Mouse (Mus musculus): ENCODE data around the gene Hpf1. TPM values are rescaled to one million over a fixed set of nuclear protein-coding genes. Genes with fewer than 3 reads are reported as not detected.

Gene Hpf1
- total RNA-seq, 2 experiments from 2014 or later, result 50.5 to 58.5 TPM

DNA sequence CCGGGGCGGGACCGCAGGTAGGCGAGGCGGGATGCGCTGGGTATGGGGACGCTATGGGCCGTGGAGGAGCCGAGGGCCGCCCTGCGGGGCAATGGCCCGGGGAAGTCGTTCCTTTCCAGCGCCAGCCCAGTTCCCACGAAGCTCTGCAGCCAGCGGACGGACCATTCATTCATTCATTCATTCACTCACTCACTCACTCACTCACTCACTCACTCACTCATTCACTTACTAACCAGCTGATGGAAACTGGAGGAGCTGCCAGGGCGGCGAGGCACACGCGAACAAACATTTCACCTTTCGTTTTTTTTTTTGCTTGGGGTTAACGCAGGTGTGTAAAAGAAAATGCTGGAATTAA, 279 bp downstream of the Hpf1 start:
- intact Hi-C loops (cut with DNase I), result no loop called here
- no peak for DNase-seq

DNA sequence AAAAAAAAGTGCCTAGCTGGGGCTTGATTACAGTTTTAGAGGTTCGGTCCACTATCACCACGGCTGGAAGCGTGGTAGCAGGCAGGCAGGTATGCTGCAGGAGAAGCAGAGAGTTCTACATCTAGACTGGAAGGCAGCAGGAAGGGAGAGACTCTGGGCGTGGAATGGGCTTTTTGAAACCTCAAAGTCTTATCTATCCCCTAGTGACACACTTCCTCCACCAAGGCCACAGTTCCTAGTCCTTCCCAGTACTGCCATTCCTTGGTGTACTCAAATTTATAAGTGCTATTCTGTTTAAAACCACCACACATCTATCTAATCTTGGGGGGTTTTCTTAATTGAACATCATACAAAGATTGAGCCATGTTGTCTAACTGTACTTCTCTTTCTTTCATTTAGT, 1.5 kb downstream of the Hpf1 start:
- DNase-seq, result no peak
- intact Hi-C loops (cut with DNase I), result no loop called here

DNA sequence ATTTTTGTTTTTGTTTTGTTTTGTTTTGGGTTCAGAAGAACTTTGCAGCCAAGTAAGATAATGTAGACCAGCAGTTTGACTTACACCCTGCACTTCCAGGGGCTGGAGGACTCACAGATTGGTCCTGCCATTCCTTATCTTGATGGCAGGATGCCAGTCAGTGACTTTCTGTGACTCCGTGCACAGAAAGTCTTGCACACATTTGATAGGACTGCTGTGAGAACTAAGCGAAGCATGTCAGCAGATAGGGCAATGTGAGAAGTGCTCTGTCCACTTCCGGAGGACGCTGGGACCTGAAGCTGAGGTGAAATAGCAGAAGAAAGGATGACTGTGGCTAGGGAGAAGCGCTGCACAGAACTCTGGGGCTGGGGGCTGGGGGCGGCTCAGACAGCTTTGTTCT, 5.7 kb downstream of the Hpf1 start:
- intact Hi-C loops (cut with DNase I), result no loop called here
- DNase-seq, result no peak

DNA sequence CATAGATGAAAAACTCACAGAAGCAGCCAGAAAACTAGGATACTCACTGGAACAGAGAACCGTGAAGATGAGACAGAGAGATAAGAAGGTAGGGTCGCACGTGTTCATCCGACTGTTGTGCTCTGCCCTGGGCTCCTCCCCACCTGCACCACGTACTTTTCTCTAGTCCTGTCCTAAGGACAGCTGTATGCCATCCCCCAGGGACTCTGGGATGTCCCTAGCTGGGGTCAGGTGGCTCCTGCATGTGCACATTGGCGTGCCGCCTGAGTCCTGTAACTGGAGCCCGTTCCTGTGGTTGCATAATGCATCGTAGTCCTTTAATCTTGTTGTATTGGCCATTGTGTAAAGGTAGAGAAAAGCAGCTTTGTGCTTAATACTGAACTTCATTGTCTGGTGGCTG, 9.9 kb downstream of the Hpf1 start:
- DNase-seq, result no peak

DNA sequence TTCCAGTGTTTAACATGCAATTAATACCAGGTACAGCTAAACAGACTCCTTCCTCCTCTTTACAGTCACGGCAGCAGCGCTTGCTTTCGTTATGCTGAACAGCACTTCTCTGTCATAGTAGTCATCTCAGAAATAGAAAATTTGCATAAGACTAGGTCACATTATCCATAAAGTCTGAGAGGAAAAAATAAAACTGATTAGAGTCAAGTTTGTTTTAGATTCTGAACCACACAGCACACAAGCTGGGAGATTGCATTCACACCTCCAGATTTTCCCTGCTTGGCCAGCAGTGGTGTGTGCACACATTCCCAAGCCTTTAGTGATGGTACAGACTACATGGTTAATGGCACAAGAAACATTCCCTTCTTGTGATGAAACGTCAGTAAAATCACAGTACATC, 21.9 kb downstream of the Hpf1 start:
- DNase-seq, result no peak
- intact Hi-C loops (cut with DNase I), result no loop called here

More for the DNA sequence above, 9.9 kb downstream of the Hpf1 start:
- intact Hi-C loops (cut with DNase I), result no loop called here

DNA sequence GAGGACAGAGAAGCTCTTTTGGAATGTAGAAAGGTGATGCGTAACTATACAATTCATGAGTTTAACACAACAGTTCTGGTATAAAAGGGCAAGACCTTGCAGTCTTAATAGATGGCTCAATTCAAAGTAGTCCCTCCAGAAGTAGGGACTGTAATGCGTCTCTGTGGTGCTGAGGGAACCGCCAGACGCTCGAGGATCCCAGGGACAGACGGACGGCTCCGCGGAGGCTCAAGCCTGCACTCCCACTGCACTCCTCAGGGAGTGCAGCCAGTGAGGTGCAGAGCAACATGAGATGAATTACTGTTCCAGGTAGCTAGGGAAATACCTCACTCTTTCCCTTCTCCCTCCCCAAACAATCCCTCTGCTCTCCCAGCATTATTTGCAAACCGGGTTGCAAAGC, 22.3 kb downstream of the Hpf1 start:
- DNase-seq, result no peak
- intact Hi-C loops (cut with DNase I), result no loop called here

DNA sequence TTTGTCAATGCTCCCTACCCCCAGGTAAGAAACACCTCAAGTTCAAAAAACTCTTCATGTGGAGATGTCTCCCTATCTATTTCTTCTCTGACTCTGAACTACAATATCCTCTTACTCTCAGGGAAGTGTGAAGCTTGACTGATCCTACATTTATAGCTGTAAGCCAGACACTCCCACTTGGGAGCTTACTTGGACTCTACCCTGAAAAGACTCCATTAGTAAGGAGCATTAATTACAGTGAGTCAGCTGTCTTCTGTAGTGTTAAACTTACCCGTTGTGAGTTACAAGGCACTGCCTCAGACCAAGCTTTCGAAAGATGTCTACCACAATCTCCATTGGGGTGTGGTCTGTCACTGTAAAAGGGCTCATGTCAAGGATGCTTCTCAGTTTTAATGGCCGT, 28.9 kb downstream of the Hpf1 start:
- intact Hi-C loops (cut with DNase I), result no loop called here
- no peak for DNase-seq

DNA sequence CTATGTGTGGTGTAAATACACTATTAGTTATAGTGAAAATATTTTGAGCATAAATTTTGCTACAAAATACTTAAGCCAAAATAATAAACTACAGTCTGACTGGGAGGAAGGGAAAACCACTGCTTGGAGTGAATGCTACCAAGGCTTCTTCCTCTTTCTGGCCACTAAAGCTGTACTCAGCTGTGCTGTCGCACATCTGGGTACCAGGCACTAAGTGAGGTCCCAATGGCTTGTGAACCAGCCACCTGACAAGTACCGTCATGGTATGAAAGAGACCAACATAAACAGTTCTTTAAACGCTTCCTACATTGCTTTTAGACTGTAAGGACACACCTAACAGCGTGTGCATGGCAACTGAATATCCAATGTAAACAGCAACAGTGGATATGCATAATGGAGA, 30.0 kb downstream of the Hpf1 start:
- intact Hi-C loops (cut with DNase I), result no loop called here
- DNase-seq, result no peak

DNA sequence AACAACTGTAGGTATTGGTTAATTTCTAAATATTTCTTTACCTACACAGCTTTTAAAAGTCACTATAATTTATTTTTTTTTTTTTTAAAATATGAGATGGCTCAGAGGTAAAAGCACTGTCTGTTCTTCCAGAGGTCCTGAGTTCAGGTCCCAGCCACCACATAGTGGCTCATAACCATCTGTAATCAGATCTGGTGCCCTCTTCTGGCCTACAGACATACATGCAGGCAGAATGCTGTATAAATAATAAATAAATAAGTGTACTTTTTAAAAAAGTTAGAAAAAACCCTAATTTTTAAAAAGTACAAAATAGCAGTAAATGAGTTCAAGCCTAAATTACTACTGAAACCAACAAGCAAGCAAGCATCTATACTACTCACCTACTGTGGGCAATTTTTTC, 43.4 kb downstream of the Hpf1 start:
- no peak for DNase-seq
- intact Hi-C loops (cut with DNase I), result no loop called here

DNA sequence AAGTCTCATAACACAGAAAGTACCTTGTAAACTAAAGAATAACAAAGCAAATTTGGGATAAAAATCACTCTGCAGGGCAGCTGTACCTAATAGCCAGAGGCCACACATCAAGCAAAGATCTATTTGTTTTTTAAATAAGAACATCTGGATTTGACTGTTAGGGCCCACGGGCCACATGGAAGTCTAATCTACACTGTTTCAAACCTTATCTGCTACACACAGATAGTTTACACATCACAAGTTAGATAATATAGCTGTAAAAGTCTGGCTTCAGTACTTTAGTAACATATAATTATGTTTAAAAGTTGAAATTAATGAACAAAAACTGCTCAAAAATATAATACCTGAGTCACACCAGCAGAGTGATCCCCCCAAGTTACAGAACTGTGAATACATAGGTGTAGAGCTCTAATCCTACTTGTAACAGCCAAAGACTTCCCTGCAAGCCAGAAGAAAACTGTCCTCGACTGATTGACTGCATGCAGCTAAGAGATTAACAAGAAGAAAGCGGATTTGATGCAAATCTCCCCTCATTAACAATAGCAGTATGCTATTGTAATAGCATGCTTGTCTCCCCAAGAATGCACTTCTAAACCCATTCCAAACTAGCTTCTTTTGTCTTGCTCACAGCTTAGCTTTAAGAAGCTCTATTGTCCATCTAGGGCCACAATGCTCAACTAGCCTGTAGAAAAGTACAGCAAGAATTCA, 48.7 kb downstream of the Hpf1 start:
- no peak for DNase-seq
- intact Hi-C loops (cut with DNase I), result no loop called here

DNA sequence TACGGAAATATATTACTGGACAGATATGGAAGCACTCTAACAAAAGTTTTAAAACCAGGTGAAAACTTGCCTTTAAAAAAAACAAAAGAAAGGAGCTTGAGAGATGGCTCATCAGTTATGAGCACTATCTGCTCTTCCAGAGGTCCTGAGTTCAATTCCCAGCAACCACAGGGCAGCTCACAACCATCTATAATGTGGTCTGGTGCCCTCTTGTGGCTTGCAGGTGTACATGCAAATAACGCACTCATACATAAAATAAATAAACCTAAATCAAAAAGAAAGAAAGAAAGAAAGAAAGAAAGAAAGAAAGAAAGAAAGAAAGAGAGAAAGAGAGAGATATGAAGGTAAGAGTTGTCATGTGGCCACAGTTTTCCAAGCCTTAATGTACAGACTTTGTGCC, 52.6 kb downstream of the Hpf1 start:
- DNase-seq, result no peak
- intact Hi-C loops (cut with DNase I), result no loop called here

DNA sequence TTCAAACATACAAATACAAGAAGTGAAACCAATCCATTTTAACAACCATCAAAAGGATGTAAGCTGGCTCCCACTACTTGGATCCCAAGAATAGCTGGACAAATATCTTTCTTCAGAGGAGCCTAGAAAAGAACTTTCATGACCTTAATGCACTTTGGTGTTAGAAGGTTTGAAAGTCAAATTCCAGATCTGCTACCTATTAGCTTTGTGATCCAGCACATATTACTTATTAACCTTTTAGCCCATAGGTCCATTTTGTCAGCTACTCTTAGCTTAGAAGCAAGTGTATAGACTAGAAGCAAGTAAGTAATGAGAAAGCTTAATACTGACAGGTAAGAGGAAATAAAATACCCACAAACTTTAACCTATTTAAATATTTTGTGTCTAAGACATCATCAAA, 57.3 kb downstream of the Hpf1 start:
- no peak for DNase-seq
- intact Hi-C loops (cut with DNase I), result no loop called here

DNA sequence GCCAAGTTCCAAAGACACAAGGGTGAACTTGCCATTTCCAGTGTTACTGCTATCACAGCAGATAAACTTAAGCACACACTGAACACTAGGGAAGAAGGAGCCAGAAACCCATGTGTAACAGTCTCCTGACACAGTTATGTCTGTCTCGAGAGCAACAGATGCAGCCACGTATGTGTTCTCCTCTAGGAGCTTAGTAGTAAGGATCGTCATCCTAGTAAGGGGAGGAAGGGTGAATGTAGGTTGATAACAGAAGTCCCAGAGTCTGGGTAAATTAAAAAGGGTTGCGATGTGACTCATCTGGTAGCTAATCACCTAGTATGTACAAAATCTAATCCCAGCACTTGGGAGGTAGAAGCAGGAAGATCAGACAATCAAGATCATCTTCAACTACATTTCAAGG, 59.6 kb downstream of the Hpf1 start:
- DNase-seq, result no peak
- intact Hi-C loops (cut with DNase I), result no loop called here

DNA sequence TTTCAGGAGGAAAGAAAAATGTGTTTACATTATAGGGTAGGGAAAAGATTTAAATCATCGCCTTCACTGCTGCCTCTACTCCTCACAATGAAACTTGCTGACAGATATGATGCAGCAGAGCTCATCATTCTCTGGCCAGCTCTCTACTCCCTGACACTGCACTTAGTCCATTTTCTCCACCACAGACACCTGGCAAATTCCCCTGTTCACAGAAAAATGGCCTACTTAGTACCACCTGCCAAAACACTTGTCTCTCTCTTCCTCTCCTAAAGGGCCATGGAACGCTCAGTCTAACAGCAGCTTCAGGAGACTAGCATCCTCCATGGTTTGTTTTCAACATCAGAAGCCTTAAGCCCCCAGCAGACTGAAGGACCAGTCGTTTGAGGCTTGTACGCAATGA, 61.1 kb downstream of the Hpf1 start:
- intact Hi-C loops (cut with DNase I), result no loop called here
- DNase-seq, result no peak

DNA sequence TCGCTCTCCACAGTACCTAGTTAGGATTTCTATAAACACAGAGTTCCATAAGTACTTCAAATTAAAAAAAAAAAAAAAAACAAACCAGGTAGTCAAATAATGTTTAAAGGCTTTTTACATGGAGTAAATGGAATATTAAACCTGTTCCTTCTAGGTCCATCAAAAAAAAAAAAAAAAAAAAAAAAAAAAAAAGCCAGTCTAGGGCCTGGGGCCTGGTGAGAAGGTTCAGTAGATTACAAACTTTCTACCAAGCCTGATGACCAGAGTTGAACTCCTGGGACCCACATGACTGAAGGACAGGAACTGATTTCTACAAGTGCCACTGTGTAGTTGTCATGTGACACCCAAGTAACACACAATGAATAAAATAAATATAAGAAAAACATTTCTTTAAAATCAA, 61.5 kb downstream of the Hpf1 start:
- intact Hi-C loops (cut with DNase I), result no loop called here

DNA sequence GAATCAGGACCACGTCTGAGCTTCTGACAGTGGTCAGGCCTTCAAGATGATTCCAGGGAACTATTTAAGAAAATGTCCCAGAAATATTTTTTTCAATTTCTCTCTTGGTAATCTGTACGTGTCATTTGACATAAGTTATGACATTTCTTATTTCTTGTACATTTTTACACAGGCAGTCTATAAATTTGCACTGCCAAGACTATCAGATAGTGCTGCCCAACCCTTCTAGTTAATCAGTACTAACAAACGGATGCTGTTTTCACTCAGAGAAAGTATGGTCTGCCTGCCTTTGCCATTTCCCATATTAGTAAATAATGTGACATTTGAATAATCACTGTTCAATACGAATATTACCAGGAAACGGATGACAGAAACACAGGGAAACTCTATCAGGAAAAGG, 62.6 kb downstream of the Hpf1 start:
- DNase-seq, result no peak
- intact Hi-C loops (cut with DNase I), result no loop called here

More for the DNA sequence above, 61.5 kb downstream of the Hpf1 start:
- DNase-seq, result no peak

DNA sequence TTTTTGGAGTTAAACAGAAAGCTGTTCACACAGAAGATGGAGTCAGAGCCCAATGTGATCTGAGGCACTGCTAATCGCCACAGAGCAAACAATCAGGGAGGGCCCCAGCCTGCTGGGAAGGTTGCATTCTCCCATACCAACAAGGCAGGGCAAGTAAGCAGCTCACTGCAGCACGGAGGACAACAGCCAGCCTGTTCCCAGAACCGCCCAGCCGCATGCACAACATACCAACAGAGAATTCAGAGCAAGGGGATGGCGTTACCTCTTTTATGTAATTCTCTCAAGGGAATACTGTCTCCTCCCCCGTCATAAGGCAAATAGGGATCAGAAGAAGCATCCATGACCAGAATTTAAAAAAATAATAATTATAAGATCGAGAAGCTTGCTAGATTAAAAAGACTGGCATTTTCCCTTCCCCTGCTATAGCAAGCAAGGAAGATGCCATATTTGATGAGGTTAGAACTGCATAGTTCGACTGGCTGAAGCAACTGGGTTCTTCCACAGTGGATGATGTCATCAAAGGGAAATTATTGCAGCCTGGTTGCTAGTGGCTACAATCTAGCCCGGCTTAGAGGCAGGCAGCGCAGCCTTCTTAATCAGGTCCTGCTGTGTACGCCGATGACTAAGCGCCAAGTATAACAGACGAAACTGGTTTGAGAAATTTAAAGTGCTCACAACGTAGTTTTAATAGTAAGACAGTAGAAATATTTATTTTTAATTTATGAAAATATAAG, 64.2 kb downstream of the Hpf1 start:
- DNase-seq, result peak; percentile 72
- intact Hi-C loops (cut with DNase I), result no loop called here

DNA sequence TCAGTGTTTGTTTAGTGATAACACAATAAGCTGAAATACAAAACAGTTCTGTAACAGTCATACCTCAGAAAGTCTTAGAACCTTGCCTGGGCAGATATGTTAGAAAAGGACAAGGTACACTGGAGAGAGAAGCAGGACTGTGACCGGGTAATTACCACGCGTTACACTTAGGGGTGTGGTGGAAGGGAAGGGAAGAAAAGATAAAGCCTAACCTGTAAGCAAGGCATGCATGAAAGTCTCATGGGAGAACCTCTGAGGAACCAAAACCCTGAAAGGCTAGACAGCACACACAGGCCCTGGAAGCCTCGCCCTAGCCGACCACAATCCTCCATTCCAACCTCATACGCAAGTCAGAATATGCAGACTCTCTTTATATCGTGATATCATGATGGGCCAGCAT, 66.6 kb downstream of the Hpf1 start:
- intact Hi-C loops (cut with DNase I), result no loop called here
- no peak for DNase-seq

Other genes with a start within 250 kb of the Hpf1 start
- 100 to 1,000 TPM; 122 to 123 TPM for gene Clcn3, start 92.9 kb downstream of the Hpf1 start, total RNA-seq (2021)
- 10 to 100 TPM; 31.4 to 31.7 TPM for gene Nek1, start 102.8 kb downstream of the Hpf1 start, total RNA-seq (2021)